Mouse (Mus musculus) heart, postnatal 14 days (tissue): ENCODE measurements around the gene Cyp4b1. TPM values are rescaled to one million over a fixed set of nuclear protein-coding genes. Genes with fewer than 3 reads are reported as not detected.

Source experiments
- total RNA-seq, 2 experiments: library from RNA; stranded (reverse); gene quantifications; 2 replicates each; pipeline ENCODE4 v1.2.3; 2021

Gene Cyp4b1
- total RNA-seq, 2 experiments from 2014 or later, result 22.7 to 29.9 TPM

Other genes with a start within 250 kb of the Cyp4b1 start
- under 1 TPM in 1 of 2 experiments, not detected in 1; 0.26 TPM for gene Cyp4a12b, start 236.1 kb downstream of the Cyp4b1 start, total RNA-seq
- not detected for gene Cyp4a30b, start 195.1 kb downstream of the Cyp4b1 start, total RNA-seq
- not detected for gene Cyp4a14, start 151.6 kb downstream of the Cyp4b1 start, total RNA-seq
- gene Cyp4a10, start 129.5 kb downstream of the Cyp4b1 start, total RNA-seq, result under 1 TPM; 0.12 to 0.24 TPM
- gene Cyp4a31, start 84.1 kb downstream of the Cyp4b1 start, total RNA-seq, result not detected
- gene Cyp4a32, start 46.8 kb downstream of the Cyp4b1 start, total RNA-seq, result not detected
- gene Efcab14, start 90.0 kb upstream of the Cyp4b1 start, total RNA-seq, result 10 to 100 TPM; 34.0 to 35.3 TPM
- under 1 TPM in 1 of 2 experiments, not detected in 1; 0.39 TPM for gene Tex38, start 133.3 kb upstream of the Cyp4b1 start, total RNA-seq
- 10 to 100 TPM; 60.6 to 63.0 TPM for gene Atpaf1, start 137.1 kb upstream of the Cyp4b1 start, total RNA-seq
- gene Mob3c, start 180.4 kb upstream of the Cyp4b1 start, total RNA-seq, result 1 to 10 TPM; 6.4 to 7.1 TPM
- gene Mknk1, start 191.5 kb upstream of the Cyp4b1 start, total RNA-seq, result 10 to 100 TPM; 27.8 to 28.1 TPM
- gene Kncn, start 236.7 kb upstream of the Cyp4b1 start, total RNA-seq, result not detected
- gene 6430628N08Rik, start 242.9 kb upstream of the Cyp4b1 start, total RNA-seq, result not detected